Mouse (Mus musculus): Measurements from ENCODE around the gene Ranbp10. TPM values are rescaled to one million over a fixed set of nuclear protein-coding genes. Genes with fewer than 3 reads are reported as not detected.

The Ranbp10 gene
- 15.8 and 16.1 TPM in 2 replicates for polyA plus RNA-seq (2014; fragmentation: Nextera tagmentation; extraction: Ambion mirVana)

- Histone ChIP-seq H3K27me3 (ENCODE audit: control insufficient read depth, insufficient read depth, low read length) (no peaks in the 10 kb centered on the region), H3K36me3 (ENCODE audit: control insufficient read depth, insufficient read depth, low read length) (peaks cover 6% of the 10 kb centered on the region; the same call in 1 of the 2 replicates), H3K27ac (ENCODE audit: low read depth, low read length) (peak within 1 kb of the TSS; percentile 37; the same call in 1 of the 2 replicates), H3K4me3 (ENCODE audit: low read depth, low read length) (peak within 1 kb of the TSS; percentile 83), H3K4me1 (replicated peaks; ENCODE audit: control insufficient read depth, insufficient read depth, low read length) (peaks cover 10% of the 10 kb centered on the region; the same call in 1 of the 2 replicates), H3K9me3 (ENCODE audit: control insufficient read depth, low read length) (no peaks in the 10 kb centered on the region), H3K4me2 (ENCODE audit: low read depth, low read length, severe bottlenecking) (peak within 1 kb of the TSS; percentile 87), H3K9ac (ENCODE audit: low read length) (peak within 1 kb of the TSS; percentile 87)
- under 1% methylated on average over 52 of the region's 52 CpGs for whole genome bisulfite sequencing
- DNase-seq (ENCODE audit: low spot score): peak; percentile 96
- ATAC-seq (replicated peaks; ENCODE audit: low FRiP score): peak; percentile 99
Observed at GRCm38 (mm10) chr8:105826861-105827848, at the start of gene Ranbp10, which contains the start of gene Tsnaxip1. TSS of gene Ranbp10 (minus strand) at chr8:105827350. TSS of gene Tsnaxip1 (plus strand) at chr8:105827731.

GRCm38 (mm10) chr8:105874301-105874700 lies 47.2 kb upstream of the Ranbp10 start:
- WGBS: 93% methylated on average over 6 of the region's 6 CpGs
- Histone ChIP-seq H3K36me3 (ENCODE audit: control insufficient read depth, insufficient read depth, low read length) (peaks cover 20% of the 10 kb centered on the region; the same call in 1 of the 2 replicates), H3K4me3 (ENCODE audit: low read depth, low read length) (no peak overlapping the region), H3K27ac (ENCODE audit: low read depth, low read length) (no peak overlapping the region), H3K9ac (ENCODE audit: low read length) (no peak overlapping the region), H3K4me2 (ENCODE audit: low read depth, low read length, severe bottlenecking) (no peak overlapping the region), H3K4me1 (replicated peaks; ENCODE audit: control insufficient read depth, insufficient read depth, low read length) (no peaks in the 10 kb centered on the region), H3K27me3 (ENCODE audit: control insufficient read depth, insufficient read depth, low read length) (no peaks in the 10 kb centered on the region), H3K9me3 (ENCODE audit: control insufficient read depth, low read length) (no peaks in the 10 kb centered on the region)
- DNase-seq (ENCODE audit: low spot score) (no peak), ATAC-seq (replicated peaks; ENCODE audit: low FRiP score) (no peak)

- no peaks in the 10 kb centered on the region for H3K27me3 ChIP-seq (ENCODE audit: control insufficient read depth, insufficient read depth, low read length)
- H3K36me3 ChIP-seq (ENCODE audit: control insufficient read depth, insufficient read depth, low read length): peaks cover 11% of the 10 kb centered on the region
- H3K4me1 ChIP-seq (replicated peaks; ENCODE audit: control insufficient read depth, insufficient read depth, low read length): peaks cover 10% of the 10 kb centered on the region
- no peaks in the 10 kb centered on the region for H3K9me3 ChIP-seq (ENCODE audit: control insufficient read depth, low read length)
- 92% methylated on average over 6 of the region's 6 CpGs for WGBS
- no peak overlapping the region for H3K4me2 ChIP-seq (ENCODE audit: low read depth, low read length, severe bottlenecking)
- no peak for ATAC-seq (replicated peaks; ENCODE audit: low FRiP score)
- no peak overlapping the region for H3K9ac ChIP-seq (ENCODE audit: low read length)
- no peak overlapping the region for H3K4me3 ChIP-seq (ENCODE audit: low read depth, low read length)
- H3K27ac ChIP-seq (ENCODE audit: low read depth, low read length): no peak overlapping the region
- DNase-seq (ENCODE audit: low spot score): no peak
Observed at GRCm38 (mm10) chr8:105866364-105867029, 39.3 kb upstream of the Ranbp10 start.

- Histone ChIP-seq H3K4me3 (ENCODE audit: low read depth, low read length) (peak overlapping the region; percentile 99), H3K36me3 (ENCODE audit: control insufficient read depth, insufficient read depth, low read length) (peaks cover 5% of the 10 kb centered on the region; the same call in 1 of the 2 replicates), H3K4me2 (ENCODE audit: low read depth, low read length, severe bottlenecking) (peak overlapping the region; percentile 88), H3K9me3 (ENCODE audit: control insufficient read depth, low read length) (no peaks in the 10 kb centered on the region), H3K27me3 (ENCODE audit: control insufficient read depth, insufficient read depth, low read length) (no peaks in the 10 kb centered on the region), H3K9ac (ENCODE audit: low read length) (peak overlapping the region; percentile 97; the same call in 1 of the 2 replicates), H3K27ac (ENCODE audit: low read depth, low read length) (0 out of 2 replicates have a peak overlapping the region, but pooled peaks have one; percentile 10), H3K4me1 (replicated peaks; ENCODE audit: control insufficient read depth, insufficient read depth, low read length) (peaks cover 17% of the 10 kb centered on the region)
- ATAC-seq (replicated peaks; ENCODE audit: low FRiP score) (no peak), DNase-seq (ENCODE audit: low spot score) (no peak)
- 0% methylated on average over 1 of the region's 1 CpGs for WGBS
Observed at GRCm38 (mm10) chr8:105861951-105862350, 34.8 kb upstream of the Ranbp10 start.

GRCm38 (mm10) chr8:105860143-105860981 lies 33.2 kb upstream of the Ranbp10 start, which contains the start of gene Nutf2:
TSS of gene Nutf2 (plus strand) at chr8:105860580.
- peak; percentile 96 for ATAC-seq (replicated peaks; ENCODE audit: low FRiP score)
- Histone ChIP-seq H3K9ac (ENCODE audit: low read length) (peak within 1 kb of the TSS; percentile 97), H3K36me3 (ENCODE audit: control insufficient read depth, insufficient read depth, low read length) (no peaks in the 10 kb centered on the region), H3K27me3 (ENCODE audit: control insufficient read depth, insufficient read depth, low read length) (no peaks in the 10 kb centered on the region), H3K4me3 (ENCODE audit: low read depth, low read length) (peak within 1 kb of the TSS; percentile 99), H3K27ac (ENCODE audit: low read depth, low read length) (peak within 1 kb of the TSS; percentile 88), H3K4me2 (ENCODE audit: low read depth, low read length, severe bottlenecking) (peak within 1 kb of the TSS; percentile 88), H3K4me1 (replicated peaks; ENCODE audit: control insufficient read depth, insufficient read depth, low read length) (peaks cover 28% of the 10 kb centered on the region), H3K9me3 (ENCODE audit: control insufficient read depth, low read length) (no peaks in the 10 kb centered on the region)
- WGBS: under 1% methylated on average over 47 of the region's 59 CpGs
- peak; percentile 97 for DNase-seq (ENCODE audit: low spot score)

GRCm38 (mm10) chr8:105859314-105859713 lies 32.2 kb upstream of the Ranbp10 start:
- peaks cover 28% of the 10 kb centered on the region for H3K4me1 ChIP-seq (replicated peaks; ENCODE audit: control insufficient read depth, insufficient read depth, low read length)
- no peaks in the 10 kb centered on the region for H3K36me3 ChIP-seq (ENCODE audit: control insufficient read depth, insufficient read depth, low read length)
- peak overlapping the region; percentile 58 for H3K9ac ChIP-seq (ENCODE audit: low read length)
- H3K9me3 ChIP-seq (ENCODE audit: control insufficient read depth, low read length): no peaks in the 10 kb centered on the region
- peak overlapping the region; percentile 78; the same call in 1 of the 2 replicates for H3K27ac ChIP-seq (ENCODE audit: low read depth, low read length)
- DNase-seq (ENCODE audit: low spot score) (no peak), ATAC-seq (replicated peaks; ENCODE audit: low FRiP score) (no peak)
- H3K4me2 ChIP-seq (ENCODE audit: low read depth, low read length, severe bottlenecking): peak overlapping the region; percentile 88; the same call in 1 of the 2 replicates
- H3K27me3 ChIP-seq (ENCODE audit: control insufficient read depth, insufficient read depth, low read length): no peaks in the 10 kb centered on the region
- H3K4me3 ChIP-seq (ENCODE audit: low read depth, low read length): no peak overlapping the region
- 88% methylated on average over 5 of the region's 5 CpGs for WGBS

GRCm38 (mm10) chr8:105858495-105858894 lies 31.3 kb upstream of the Ranbp10 start:
- H3K36me3 ChIP-seq (ENCODE audit: control insufficient read depth, insufficient read depth, low read length): no peaks in the 10 kb centered on the region
- no peak for DNase-seq (ENCODE audit: low spot score)
- no peak for ATAC-seq (replicated peaks; ENCODE audit: low FRiP score)
- H3K4me1 ChIP-seq (replicated peaks; ENCODE audit: control insufficient read depth, insufficient read depth, low read length): peaks cover 28% of the 10 kb centered on the region
- H3K9ac ChIP-seq (ENCODE audit: low read length): no peak overlapping the region
- H3K4me2 ChIP-seq (ENCODE audit: low read depth, low read length, severe bottlenecking): no peak overlapping the region
- no peaks in the 10 kb centered on the region for H3K27me3 ChIP-seq (ENCODE audit: control insufficient read depth, insufficient read depth, low read length)
- 85% methylated on average over 5 of the region's 5 CpGs for WGBS
- H3K9me3 ChIP-seq (ENCODE audit: control insufficient read depth, low read length): no peaks in the 10 kb centered on the region
- no peak overlapping the region for H3K27ac ChIP-seq (ENCODE audit: low read depth, low read length)
- H3K4me3 ChIP-seq (ENCODE audit: low read depth, low read length): no peak overlapping the region
